Comparison of ENCODE assay signal across 8 mouse cellular contexts in genomic region chr8:95715676-95716531, GRCm38 (mm10). TPM values are rescaled to one million over a fixed set of nuclear protein-coding genes. Genes with fewer than 3 reads are reported as not detected.
DNase-seq lines count a peak whose midpoint lies in the region; ATAC-seq and TF ChIP-seq lines count a peak whose summit lies in the region.

Gene Setd6, plus strand, starts transcription at chr8:95715881.

- peak within 1 kb of the TSS; percentile 83 for H3K4me3 ChIP-seq in forebrain, embryonic 12.5 days (replicated peaks)
- peak within 1 kb of the TSS; percentile 81 for H3K4me3 ChIP-seq in heart, embryonic 16.5 days (ENCODE audit: low read length)
- H3K4me3 ChIP-seq in lung, adult 2 months (replicated peaks; ENCODE audit: extremely low read depth, low read depth, low read length), result peak within 1 kb of the TSS; percentile 92
- peak within 1 kb of the TSS; percentile 57 for H3K4me3 ChIP-seq in neural tube, embryonic 15.5 days (replicated peaks)

- peak within 1 kb of the TSS; percentile 68; the same call in 1 of the 2 replicates for H3K27ac ChIP-seq in forebrain, embryonic 12.5 days
- H3K27ac ChIP-seq in heart, embryonic 16.5 days (ENCODE audit: low read length), result peak within 1 kb of the TSS; percentile 72
- peak within 1 kb of the TSS; percentile 65 for H3K27ac ChIP-seq in neural tube, embryonic 15.5 days (replicated peaks)

- no peaks in the 10 kb centered on the region for H3K9me3 ChIP-seq in forebrain, embryonic 12.5 days
- no peaks in the 10 kb centered on the region for H3K9me3 ChIP-seq in heart, embryonic 16.5 days (replicated peaks; ENCODE audit: control insufficient read depth, low read length)
- H3K9me3 ChIP-seq in neural tube, embryonic 15.5 days (replicated peaks), result no peaks in the 10 kb centered on the region

- H3K27me3 ChIP-seq in forebrain, embryonic 12.5 days, result no peaks in the 10 kb centered on the region
- H3K27me3 ChIP-seq in heart, embryonic 16.5 days (ENCODE audit: control insufficient read depth, insufficient read depth, low read length), result no peaks in the 10 kb centered on the region
- H3K27me3 ChIP-seq in neural tube, embryonic 15.5 days (replicated peaks), result no peaks in the 10 kb centered on the region

- H3K9ac ChIP-seq in forebrain, embryonic 12.5 days, result peak within 1 kb of the TSS; percentile 87
- H3K9ac ChIP-seq in heart, embryonic 16.5 days (ENCODE audit: low read length), result peak within 1 kb of the TSS; percentile 86
- H3K9ac ChIP-seq in neural tube, embryonic 15.5 days (replicated peaks), result peak within 1 kb of the TSS; percentile 57

- under 1% methylated on average over 69 of the region's 79 CpGs for WGBS in forebrain, embryonic 12.5 days
- under 1% methylated on average over 79 of the region's 79 CpGs for WGBS in heart, embryonic 16.5 days
- WGBS in lung, adult 2 months, result under 1% methylated on average over 77 of the region's 79 CpGs
- WGBS in neural tube, embryonic 15.5 days, result under 1% methylated on average over 79 of the region's 79 CpGs

- H3K4me2 ChIP-seq in forebrain, embryonic 12.5 days, result peak within 1 kb of the TSS; percentile 94
- peak within 1 kb of the TSS; percentile 76 for H3K4me2 ChIP-seq in heart, embryonic 16.5 days (ENCODE audit: low read depth, low read length)
- peak within 1 kb of the TSS; percentile 82 for H3K4me2 ChIP-seq in neural tube, embryonic 15.5 days

- peak; percentile 91 for ATAC-seq in forebrain, embryonic 12.5 days (ENCODE audit: low FRiP score)
- peak; percentile 90 for ATAC-seq in heart, embryonic 16.5 days (replicated peaks; ENCODE audit: extremely low read depth, insufficient read depth, low FRiP score)
- peak; percentile 92 for ATAC-seq in neural tube, embryonic 15.5 days (ENCODE audit: low FRiP score)

- peaks cover 36% of the 10 kb centered on the region for H3K36me3 ChIP-seq in forebrain, embryonic 12.5 days (replicated peaks)
- peaks cover 39% of the 10 kb centered on the region for H3K36me3 ChIP-seq in heart, embryonic 16.5 days (ENCODE audit: control insufficient read depth, insufficient read depth)
- peaks cover 51% of the 10 kb centered on the region for H3K36me3 ChIP-seq in neural tube, embryonic 15.5 days

- peak; percentile 93 for DNase-seq in ES-CJ7 (ENCODE audit: low read depth, low spot score)
- DNase-seq in c-Kit-positive CD71-positive TER-119-positive erythroid progenitor cells, embryonic 14.5 days (ENCODE audit: low spot score), result peak; percentile 86
- DNase-seq in kidney, postnatal 36 days, result peak; percentile 91 to 94
- DNase-seq in lung, adult 2 months, result peak; percentile 80
- DNase-seq in thymus, adult 18-20 months, result peak; percentile 75 to 79

- peaks cover 22% of the 10 kb centered on the region for H3K4me1 ChIP-seq in forebrain, embryonic 12.5 days
- H3K4me1 ChIP-seq in heart, embryonic 16.5 days (ENCODE audit: control insufficient read depth, insufficient read depth, low read length), result peaks cover 16% of the 10 kb centered on the region
- peaks cover 7% of the 10 kb centered on the region for H3K4me1 ChIP-seq in lung, adult 2 months (ENCODE audit: control insufficient read depth, insufficient read depth, low read length)
- peaks cover 20% of the 10 kb centered on the region for H3K4me1 ChIP-seq in neural tube, embryonic 15.5 days

- TF ChIP-seq POLR2A in lung, adult 2 months (IDR thresholded peaks at IDR 0.05; ENCODE audit: borderline replicate concordance, extremely low read depth, low read depth, low read length), result peak; percentile 60; the same call in 1 of the 2 replicates

- TF ChIP-seq CTCF in lung, adult 2 months (IDR thresholded peaks at IDR 0.05; ENCODE audit: insufficient read depth, low read length), result no peak

RNA-seq across cellular contexts. Expression of gene Setd6, which starts in this region (rescaled TPM):
- polyA plus RNA-seq in forebrain, embryonic 12.5 days (2016; fragmentation: Nextera tagmentation; extraction: Ambion mirVana), result 26.2 and 33.0 TPM in 2 replicates
- polyA plus RNA-seq in heart, embryonic 16.5 days (2015; fragmentation: Nextera tagmentation; extraction: Ambion mirVana), result 16.5 and 17.3 TPM in 2 replicates
- polyA plus RNA-seq in lung, adult 2 months (2012; rRNA removed), result 8.9 and 13.8 TPM in 2 replicates
- polyA plus RNA-seq in neural tube, embryonic 15.5 days (2015; fragmentation: Nextera tagmentation; extraction: Ambion mirVana), result 32.9 and 34.8 TPM in 2 replicates

Comparison
In these comparisons a context has a peak if more than half of its experiments do, and no peak if none do; other contexts are left out.
1. Peak in every context shown above with its lines: DNase-seq, ATAC-seq, H3K4me3 ChIP-seq and H3K27ac ChIP-seq.